Mouse (Mus musculus): Measurements from ENCODE around the gene Fbxo31. TPM values are rescaled to one million over a fixed set of nuclear protein-coding genes. Genes with fewer than 3 reads are reported as not detected.

The Fbxo31 gene
- polyA plus RNA-seq, 1 experiment from 2014 or later: 18.6 TPM

Other genes starting within 250 kb of the Fbxo31 start
- gene 1700018B08Rik, start 34.5 kb downstream of the Fbxo31 start, polyA plus RNA-seq (2015; fragmentation: Nextera tagmentation; extraction: Ambion mirVana): not detected in 2 replicates
- gene Map1lc3b, start 11.6 kb upstream of the Fbxo31 start, polyA plus RNA-seq (2015; fragmentation: Nextera tagmentation; extraction: Ambion mirVana): 310 and 325 TPM in 2 replicates
- 30.0 and 33.7 TPM in 2 replicates for gene Zcchc14, start 74.1 kb upstream of the Fbxo31 start, polyA plus RNA-seq (2015; fragmentation: Nextera tagmentation; extraction: Ambion mirVana)
- 34.9 and 36.7 TPM in 2 replicates for gene Jph3, start 150.8 kb upstream of the Fbxo31 start, polyA plus RNA-seq (2015; fragmentation: Nextera tagmentation; extraction: Ambion mirVana)